In genomic region chr4:53452976-53453889, GRCm38 (mm10) we compare ENCODE assay signal across 19 mouse cellular contexts. TPM values are rescaled to one million over a fixed set of nuclear protein-coding genes. Genes with fewer than 3 reads are reported as not detected.
DNase-seq lines count a peak whose midpoint lies in the region; ATAC-seq and TF ChIP-seq lines count a peak whose summit lies in the region.
"Had no signal": no experiment of that assay in that cellular context is flagged by ENCODE, and none has a peak within 500 bp of the region (broad histone marks: within the 10 kb centered on the region; RNA-seq: fewer than 3 reads in every experiment).

No protein-coding gene starts in this region.

- peak; percentile 66 for DNase-seq in heart, adult 11 months
- no peak for DNase-seq in heart, postnatal 36 days
- no peak for DNase-seq in hindbrain, embryonic 10.5 days (ENCODE audit: low spot score)
- DNase-seq in layer of hippocampus, adult 2 months (ENCODE audit: low spot score in 2 of 2): no peak
- DNase-seq in liver, embryonic 11.5 days (ENCODE audit: low spot score): no peak
- DNase-seq: adrenal gland, adult 2 months; cerebellum, adult 11-12 months; lung, postnatal 10 days; right cerebral cortex, postnatal 4 days; thymus, postnatal 25 days had no signal

- ATAC-seq in hindbrain, embryonic 15.5 days (ENCODE audit: low FRiP score, low read depth): 0 out of 2 replicates have a peak, but pooled peaks have one; percentile 36
- peak; percentile 50 for ATAC-seq in intestine, embryonic 15.5 days
- ATAC-seq in liver, embryonic 11.5 days (replicated peaks; ENCODE audit: low FRiP score): no peak
- ATAC-seq: forebrain, embryonic 14.5 days; inflammation-experienced regulatory T-cells, adult 6 months had no signal

- 55% methylated on average over 10 of the region's 10 CpGs for WGBS in hindbrain, embryonic 15.5 days
- 62% methylated on average over 10 of the region's 10 CpGs for WGBS in hindbrain, embryonic 10.5 days
- 35% methylated on average over 10 of the region's 10 CpGs for WGBS in intestine, embryonic 15.5 days
- WGBS in liver, embryonic 11.5 days: 57% methylated on average over 10 of the region's 10 CpGs

- peaks cover 10% of the 10 kb centered on the region; the same call in 1 of the 2 replicates for H3K4me1 ChIP-seq in hindbrain, embryonic 15.5 days (replicated peaks)
- H3K4me1 ChIP-seq in hindbrain, embryonic 10.5 days (replicated peaks): peaks cover 4% of the 10 kb centered on the region; the same call in 1 of the 2 replicates
- H3K4me1 ChIP-seq in ES-Bruce4 (ENCODE audit: control insufficient read depth, insufficient read depth, low read length): peaks cover 2% of the 10 kb centered on the region
- H3K4me1 ChIP-seq in intestine, embryonic 15.5 days (replicated peaks): peaks cover 15% of the 10 kb centered on the region
- 0 out of 2 replicates have a peak, but pooled peaks cover 4% of the 10 kb centered on the region for H3K4me1 ChIP-seq in liver, embryonic 11.5 days (replicated peaks; ENCODE audit: control insufficient read depth, insufficient read depth, low read length)

- TF ChIP-seq EP300 in ES-Bruce4 (IDR thresholded peaks at IDR 0.05; ENCODE audit: insufficient read depth, low read depth, low read length): no peak

- H3K9me3 ChIP-seq in hindbrain, embryonic 15.5 days: no peaks in the 10 kb centered on the region
- no peaks in the 10 kb centered on the region for H3K9me3 ChIP-seq in hindbrain, embryonic 10.5 days
- no peaks in the 10 kb centered on the region for H3K9me3 ChIP-seq in ES-Bruce4 (replicated peaks; ENCODE audit: control insufficient read depth, insufficient read depth, low read length, poor library complexity, severe bottlenecking)
- no peaks in the 10 kb centered on the region for H3K9me3 ChIP-seq in intestine, embryonic 15.5 days
- no peaks in the 10 kb centered on the region for H3K9me3 ChIP-seq in liver, embryonic 11.5 days (ENCODE audit: control insufficient read depth, low read length)
- H3K9me3 ChIP-seq: limb, embryonic 12.5 days; liver, embryonic 15.5 days; megakaryocyte, embryonic 14.5 days; neural tube, embryonic 13.5 days had no signal

- intact Hi-C loops in heart, postnatal 36 days (cut with DNase I): no loop called here

- no peak for TF ChIP-seq POLR2A in ES-Bruce4 (IDR thresholded peaks at IDR 0.05; ENCODE audit: insufficient read depth, low read length)

- no peak overlapping the region for H3K27ac ChIP-seq in hindbrain, embryonic 15.5 days (replicated peaks)
- H3K27ac ChIP-seq in hindbrain, embryonic 10.5 days: no peak overlapping the region
- peak overlapping the region; percentile 89 for H3K27ac ChIP-seq in ES-Bruce4 (ENCODE audit: insufficient read depth, low read length)
- peak overlapping the region; percentile 51; the same call in 1 of the 2 replicates for H3K27ac ChIP-seq in intestine, embryonic 15.5 days
- H3K27ac ChIP-seq in layer of hippocampus, adult 2 months: no peak overlapping the region
- no peak overlapping the region for H3K27ac ChIP-seq in liver, embryonic 11.5 days (ENCODE audit: low read depth, low read length)
- H3K27ac ChIP-seq: limb, embryonic 12.5 days; liver, embryonic 15.5 days; neural tube, embryonic 13.5 days had no signal

- no peak for TF ChIP-seq CTCF in ES-Bruce4 (IDR thresholded peaks at IDR 0.05; ENCODE audit: low read depth, low read length)
- TF ChIP-seq CTCF in layer of hippocampus, adult 2 months (conservative IDR thresholded peaks at IDR 0.05): no peak

- no peaks in the 10 kb centered on the region for H3K27me3 ChIP-seq in hindbrain, embryonic 15.5 days
- H3K27me3 ChIP-seq in hindbrain, embryonic 10.5 days (ENCODE audit: insufficient read depth, poor library complexity, severe bottlenecking): no peaks in the 10 kb centered on the region
- H3K27me3 ChIP-seq in ES-Bruce4 (ENCODE audit: control insufficient read depth, insufficient read depth, low read length, poor library complexity, severe bottlenecking): no peaks in the 10 kb centered on the region
- no peaks in the 10 kb centered on the region for H3K27me3 ChIP-seq in intestine, embryonic 15.5 days (replicated peaks)
- no peaks in the 10 kb centered on the region for H3K27me3 ChIP-seq in liver, embryonic 11.5 days (replicated peaks; ENCODE audit: control insufficient read depth, insufficient read depth, low read length)
- H3K27me3 ChIP-seq: limb, embryonic 12.5 days; liver, embryonic 15.5 days; megakaryocyte, embryonic 14.5 days; neural tube, embryonic 13.5 days had no signal

- H3K9ac ChIP-seq in hindbrain, embryonic 15.5 days: no peak overlapping the region
- H3K9ac ChIP-seq in ES-Bruce4 (ENCODE audit: low read depth, poor library complexity, severe bottlenecking): no peak overlapping the region
- H3K9ac ChIP-seq in intestine, embryonic 15.5 days: no peak overlapping the region
- no peak overlapping the region for H3K9ac ChIP-seq in liver, embryonic 11.5 days (ENCODE audit: low read depth, low read length)
- H3K9ac ChIP-seq: limb, embryonic 12.5 days; liver, embryonic 15.5 days; neural tube, embryonic 13.5 days had no signal

- H3K4me3 ChIP-seq in hindbrain, embryonic 15.5 days: no peak overlapping the region
- H3K4me3 ChIP-seq in hindbrain, embryonic 10.5 days: no peak overlapping the region
- no peak overlapping the region for H3K4me3 ChIP-seq in ES-Bruce4 (ENCODE audit: low read depth, low read length)
- no peak overlapping the region for H3K4me3 ChIP-seq in intestine, embryonic 15.5 days (replicated peaks)
- no peak overlapping the region for H3K4me3 ChIP-seq in layer of hippocampus, adult 2 months
- no peak overlapping the region for H3K4me3 ChIP-seq in liver, embryonic 11.5 days (ENCODE audit: low read depth, low read length)
- H3K4me3 ChIP-seq: limb, embryonic 12.5 days; liver, embryonic 15.5 days; megakaryocyte, embryonic 14.5 days; neural tube, embryonic 13.5 days had no signal

- H3K4me2 ChIP-seq in hindbrain, embryonic 15.5 days: no peak overlapping the region
- peak overlapping the region; percentile 14; the same call in 1 of the 2 replicates for H3K4me2 ChIP-seq in intestine, embryonic 15.5 days (replicated peaks)
- no peak overlapping the region for H3K4me2 ChIP-seq in liver, embryonic 11.5 days
- H3K4me2 ChIP-seq: limb, embryonic 12.5 days; liver, embryonic 15.5 days; neural tube, embryonic 13.5 days had no signal

- H3K36me3 ChIP-seq in hindbrain, embryonic 15.5 days: no peaks in the 10 kb centered on the region
- H3K36me3 ChIP-seq in hindbrain, embryonic 10.5 days: no peaks in the 10 kb centered on the region
- H3K36me3 ChIP-seq in ES-Bruce4 (ENCODE audit: control insufficient read depth, insufficient read depth, low read length, poor library complexity, severe bottlenecking): no peaks in the 10 kb centered on the region
- no peaks in the 10 kb centered on the region for H3K36me3 ChIP-seq in intestine, embryonic 15.5 days
- H3K36me3 ChIP-seq in liver, embryonic 11.5 days (ENCODE audit: control insufficient read depth, insufficient read depth, low read length): no peaks in the 10 kb centered on the region
- H3K36me3 ChIP-seq: limb, embryonic 12.5 days; liver, embryonic 15.5 days; neural tube, embryonic 13.5 days had no signal

RNA-seq across cellular contexts. Expression of gene Slc44a1, which starts 13.0 kb away (rescaled TPM):
- total RNA-seq in heart, postnatal 36 days (2021): 10 to 100 TPM; 33.4 to 34.3 TPM
- 11.2 TPM in 2 replicates for polyA plus RNA-seq in hindbrain, embryonic 15.5 days (2015; fragmentation: Nextera tagmentation; extraction: Ambion mirVana)
- polyA plus RNA-seq in hindbrain, embryonic 10.5 days (2016; fragmentation: Nextera tagmentation; extraction: Ambion mirVana): 10.8 and 12.0 TPM in 2 replicates
- 82.8 and 89.9 TPM in 2 replicates for polyA plus RNA-seq in ES-Bruce4 (2011; ENCODE audit: insufficient read depth, insufficient read length, low read depth, missing spikeins)
- 51.6 and 56.3 TPM in 2 replicates for polyA plus RNA-seq in intestine, embryonic 15.5 days (2015; fragmentation: Nextera tagmentation; extraction: Ambion mirVana)
- 10 to 100 TPM; 75.0 to 78.4 TPM for total RNA-seq in layer of hippocampus, adult 2 months (2021)
- polyA plus RNA-seq in liver, embryonic 11.5 days (2014; fragmentation: Nextera tagmentation; extraction: Ambion mirVana): 19.2 and 20.8 TPM in 2 replicates

Comparison
In these comparisons a context has a peak if more than half of its experiments do, and no peak if none do; other contexts are left out.
1. H3K27ac ChIP-seq: peak in ES-Bruce4 (single experiment) and intestine, embryonic 15.5 days (single experiment); none in hindbrain, embryonic 15.5 days (single experiment), hindbrain, embryonic 10.5 days (single experiment), layer of hippocampus, adult 2 months (single experiment) and liver, embryonic 11.5 days (single experiment).